Mouse (Mus musculus): ENCODE measurements around the gene Vps52.

DNA sequence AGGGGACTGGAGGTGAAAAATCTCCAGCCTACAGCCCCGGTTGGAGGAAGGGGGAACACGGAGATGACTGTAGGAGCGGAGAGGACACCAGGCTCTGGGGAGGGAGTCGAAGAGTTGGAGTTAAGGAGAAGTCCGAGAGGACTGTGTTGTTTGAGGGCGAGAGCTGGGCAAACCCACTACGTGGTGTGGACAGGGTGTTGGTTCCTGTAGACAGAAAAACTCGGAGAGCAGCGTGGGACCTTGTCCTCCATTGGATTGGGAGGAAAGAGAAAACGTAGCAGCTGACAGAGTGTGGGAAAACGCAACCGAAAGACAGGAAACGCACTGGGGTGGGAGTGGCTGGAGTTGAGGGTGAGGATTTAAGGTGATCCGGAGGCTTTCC, 45.8 kb upstream of the Vps52 start:
- TF ChIP-seq CTCF (conservative IDR thresholded peaks at IDR 0.05; ENCODE audit: insufficient read depth, insufficient read length, low read depth, low read length) (no peak), POLR2A (IDR thresholded peaks at IDR 0.05; ENCODE audit: low read depth, low read length) (no peak)

Measured in kidney, adult 2 months (tissue).